Mouse (Mus musculus): ENCODE data around the gene Zfp182. TPM values are rescaled to one million over a fixed set of nuclear protein-coding genes. Genes with fewer than 3 reads are reported as not detected.

Zfp182 gene
- 2.4 and 2.6 TPM in 2 replicates for polyA plus RNA-seq (2016; fragmentation: Nextera tagmentation; extraction: Ambion mirVana)

DNA sequence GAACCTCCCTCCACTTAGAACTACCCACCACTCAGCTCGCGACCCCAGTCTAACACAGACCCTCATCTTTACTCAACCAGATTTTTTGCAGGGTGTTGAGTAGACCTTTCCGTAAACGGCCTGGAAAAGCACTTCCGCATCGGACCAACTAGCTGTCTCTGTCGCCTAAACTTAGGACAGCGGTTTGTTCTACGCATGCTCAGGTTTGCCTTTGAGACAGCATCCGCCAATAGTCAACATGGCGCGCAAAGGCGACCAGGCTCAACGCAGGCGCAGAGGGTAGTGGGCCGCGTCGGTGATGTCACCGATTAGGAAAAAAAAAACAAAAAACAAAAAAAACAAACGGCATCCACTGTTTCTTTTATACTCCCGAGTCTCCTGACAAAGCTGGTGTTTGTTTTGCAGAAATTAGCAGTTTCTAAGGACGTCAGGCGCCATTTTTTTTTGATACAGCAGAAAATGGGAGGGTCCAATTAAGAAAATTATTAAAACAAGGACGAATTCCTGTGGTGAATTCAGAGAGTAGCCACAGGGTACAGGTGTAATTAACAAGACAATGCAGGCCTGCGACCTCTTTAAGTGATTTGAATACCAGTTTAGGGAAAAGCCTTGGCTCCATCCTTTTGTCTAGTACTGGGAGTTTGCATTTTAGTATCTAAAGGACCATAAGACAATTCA is at the start of gene Zfp182:
TSS of gene Zfp182 (minus strand) at position 451 of the 678 bp plus-strand sequence.
- ATAC-seq, result peak; percentile 91
- WGBS (ENCODE audit: insufficient replicate concordance), result 11% methylated on average over 25 of the region's 25 CpGs
- peak within 1 kb of the TSS; percentile 56; the same call in 1 of the 2 replicates for H3K27ac ChIP-seq
- H3K4me3 ChIP-seq, result peak within 1 kb of the TSS; percentile 63
- H3K4me2 ChIP-seq, result peak within 1 kb of the TSS; percentile 62
- H3K9me3 ChIP-seq (replicated peaks), result no peaks in the 10 kb centered on the region
- no peaks in the 10 kb centered on the region for H3K36me3 ChIP-seq
- peak within 1 kb of the TSS; percentile 66 for H3K9ac ChIP-seq
- no peaks in the 10 kb centered on the region for H3K27me3 ChIP-seq (replicated peaks)
- no peaks in the 10 kb centered on the region for H3K4me1 ChIP-seq

DNA sequence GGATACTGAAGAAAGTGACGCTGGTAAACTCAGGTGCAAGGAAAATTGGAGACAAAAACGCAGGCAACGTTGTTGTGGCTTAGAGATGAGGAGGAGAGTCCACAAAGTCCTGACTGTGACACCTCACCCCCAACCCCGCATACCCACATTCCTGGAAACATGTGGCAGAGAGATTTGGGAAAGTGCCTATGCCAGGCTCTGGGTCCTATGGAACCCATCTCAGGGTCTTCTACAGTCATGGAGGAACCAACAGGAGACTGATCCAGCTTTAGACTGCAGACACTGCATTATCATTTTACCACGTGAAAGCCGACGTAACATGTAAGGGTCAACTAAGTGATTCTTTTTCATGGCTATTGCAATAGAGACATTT is 27.7 kb upstream of the Zfp182 start:
- Histone ChIP-seq H3K36me3 (no peaks in the 10 kb centered on the region), H3K27ac (no peak overlapping the region), H3K4me3 (no peak overlapping the region), H3K9ac (no peak overlapping the region), H3K4me2 (peak overlapping the region; percentile 64), H3K9me3 (replicated peaks) (no peaks in the 10 kb centered on the region), H3K4me1 (no peaks in the 10 kb centered on the region), H3K27me3 (replicated peaks) (no peaks in the 10 kb centered on the region)
- ATAC-seq, result no peak
- 44% methylated on average over 7 of the region's 7 CpGs for WGBS (ENCODE audit: insufficient replicate concordance)

DNA sequence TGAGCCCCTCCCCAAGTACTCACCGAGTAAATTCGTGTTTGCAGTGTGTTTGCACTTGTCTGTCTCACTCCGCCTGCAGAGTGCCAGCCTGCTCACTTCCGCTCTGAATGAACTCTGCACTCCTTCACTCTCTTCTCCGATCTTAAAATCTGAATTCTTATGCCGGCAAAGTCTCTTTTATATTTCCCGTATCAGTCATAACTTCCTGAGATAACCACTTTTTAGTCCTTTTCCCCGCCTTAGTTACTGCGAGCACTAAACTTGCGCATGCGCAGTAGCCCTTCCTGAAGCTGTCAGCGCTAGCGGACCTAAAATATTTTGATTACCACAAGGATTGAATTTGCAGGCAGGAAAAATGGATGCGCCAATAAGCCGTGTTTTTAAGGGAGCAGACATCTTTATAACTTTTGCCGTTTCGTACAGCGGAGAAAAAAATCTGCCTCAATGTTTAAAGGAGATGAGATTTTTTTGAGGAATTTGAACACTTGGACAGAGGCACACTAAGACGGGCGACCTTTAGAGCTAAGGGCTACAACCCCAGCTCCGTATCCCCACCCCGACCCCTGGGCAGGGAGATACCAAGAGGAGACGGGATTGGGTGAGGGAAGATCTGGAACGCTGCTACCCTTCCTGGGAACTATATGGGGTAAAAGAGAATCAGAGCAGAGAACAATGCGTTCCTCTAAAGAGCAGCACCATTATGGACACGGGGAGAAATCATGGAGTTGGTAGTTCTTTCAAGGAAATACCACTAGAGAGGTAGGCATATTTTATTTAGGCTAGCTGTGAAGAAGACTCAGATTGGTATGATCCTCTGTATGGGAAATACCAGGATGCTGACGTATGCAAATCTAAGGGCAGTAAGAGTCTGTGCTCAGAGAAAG is 27.1 kb upstream of the Zfp182 start, which contains the start of gene Zfp300:
TSS of gene Zfp300 (minus strand) at position 545 of the 884 bp plus-strand sequence.
- no peak within 1 kb of the TSS for H3K9ac ChIP-seq
- H3K27me3 ChIP-seq (replicated peaks), result no peaks in the 10 kb centered on the region
- no peak within 1 kb of the TSS for H3K27ac ChIP-seq
- H3K9me3 ChIP-seq (replicated peaks), result no peaks in the 10 kb centered on the region
- 12% methylated on average over 27 of the region's 27 CpGs for WGBS (ENCODE audit: insufficient replicate concordance)
- ATAC-seq, result no peak; the same call in 1 of the 2 replicates
- H3K4me3 ChIP-seq, result peak within 1 kb of the TSS; percentile 54
- peak within 1 kb of the TSS; percentile 64 for H3K4me2 ChIP-seq
- no peaks in the 10 kb centered on the region for H3K36me3 ChIP-seq
- H3K4me1 ChIP-seq, result no peaks in the 10 kb centered on the region

DNA sequence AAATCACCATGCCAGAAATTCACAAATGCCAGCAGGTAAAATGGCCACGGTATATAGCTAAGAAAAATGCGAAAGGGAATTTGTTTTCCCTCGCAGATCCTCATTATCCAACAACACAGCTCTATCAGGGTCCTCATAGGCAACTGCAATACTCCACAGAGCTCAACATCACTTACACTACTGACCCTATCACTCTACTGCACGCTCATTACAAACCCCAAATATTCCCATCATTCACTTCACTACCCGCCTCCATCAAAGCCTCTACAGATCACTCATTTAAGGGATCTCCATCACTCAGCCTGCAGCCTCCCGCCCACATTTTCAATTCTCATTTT is 26.5 kb upstream of the Zfp182 start:
- Histone ChIP-seq H3K9me3 (replicated peaks) (no peaks in the 10 kb centered on the region), H3K36me3 (no peaks in the 10 kb centered on the region), H3K4me1 (no peaks in the 10 kb centered on the region), H3K4me2 (peak overlapping the region; percentile 64), H3K9ac (no peak overlapping the region), H3K27me3 (replicated peaks) (no peaks in the 10 kb centered on the region), H3K4me3 (peak overlapping the region; percentile 54), H3K27ac (no peak overlapping the region)
- ATAC-seq, result no peak
- 26% methylated on average over 6 of the region's 6 CpGs for WGBS (ENCODE audit: insufficient replicate concordance)

DNA sequence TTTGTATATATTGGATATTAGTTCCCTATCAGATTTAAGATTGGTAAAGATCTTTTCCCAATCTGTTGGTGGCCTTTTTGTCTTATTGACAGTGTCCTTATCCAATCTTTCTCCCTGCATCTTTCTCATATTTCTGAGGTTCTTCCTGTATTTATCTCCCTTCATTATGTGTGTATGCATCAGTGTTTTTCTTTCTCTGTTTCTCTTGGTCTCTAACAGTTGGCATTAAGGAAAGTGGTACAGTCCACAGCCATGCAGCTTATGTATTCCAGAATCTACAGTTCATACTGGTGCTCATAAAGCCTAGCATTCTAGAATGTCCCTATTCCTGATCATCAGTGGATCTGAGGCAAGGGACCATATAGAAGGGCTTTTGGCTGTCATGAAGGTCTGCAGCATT is 6.0 kb upstream of the Zfp182 start, which contains the start of gene Spaca5:
TSS of gene Spaca5 (plus strand) at position 301 of the 400 bp plus-strand sequence.
- Histone ChIP-seq H3K9ac (no peak within 1 kb of the TSS), H3K27me3 (replicated peaks) (no peaks in the 10 kb centered on the region), H3K36me3 (no peaks in the 10 kb centered on the region), H3K9me3 (replicated peaks) (no peaks in the 10 kb centered on the region), H3K4me1 (no peaks in the 10 kb centered on the region), H3K27ac (no peak within 1 kb of the TSS), H3K4me2 (no peak within 1 kb of the TSS), H3K4me3 (no peak within 1 kb of the TSS)
- ATAC-seq, result no peak

DNA sequence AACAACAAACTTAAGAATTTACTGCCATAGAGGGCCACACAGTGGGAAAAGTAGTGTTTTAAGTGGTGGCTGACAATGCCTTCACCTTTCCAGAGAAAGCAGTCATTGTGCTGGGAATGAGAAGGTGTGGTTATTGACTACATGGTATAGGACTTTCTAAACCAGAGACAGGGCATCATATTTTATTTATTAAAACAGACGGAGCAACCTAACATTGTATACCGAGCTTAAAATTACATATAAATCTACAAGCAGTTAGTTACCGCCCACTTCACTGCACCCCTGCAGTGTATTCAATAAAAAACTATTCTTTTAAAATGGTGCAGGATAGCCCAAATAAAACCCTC is 401 bp upstream of the Zfp182 start:
- WGBS (ENCODE audit: insufficient replicate concordance), result 69% methylated on average over 3 of the region's 3 CpGs
- Histone ChIP-seq H3K9me3 (replicated peaks) (no peaks in the 10 kb centered on the region), H3K4me1 (no peaks in the 10 kb centered on the region), H3K4me2 (peak overlapping the region; percentile 62), H3K4me3 (peak overlapping the region; percentile 63), H3K36me3 (no peaks in the 10 kb centered on the region), H3K9ac (no peak overlapping the region), H3K27ac (no peak overlapping the region), H3K27me3 (replicated peaks) (no peaks in the 10 kb centered on the region)
- no peak for ATAC-seq

DNA sequence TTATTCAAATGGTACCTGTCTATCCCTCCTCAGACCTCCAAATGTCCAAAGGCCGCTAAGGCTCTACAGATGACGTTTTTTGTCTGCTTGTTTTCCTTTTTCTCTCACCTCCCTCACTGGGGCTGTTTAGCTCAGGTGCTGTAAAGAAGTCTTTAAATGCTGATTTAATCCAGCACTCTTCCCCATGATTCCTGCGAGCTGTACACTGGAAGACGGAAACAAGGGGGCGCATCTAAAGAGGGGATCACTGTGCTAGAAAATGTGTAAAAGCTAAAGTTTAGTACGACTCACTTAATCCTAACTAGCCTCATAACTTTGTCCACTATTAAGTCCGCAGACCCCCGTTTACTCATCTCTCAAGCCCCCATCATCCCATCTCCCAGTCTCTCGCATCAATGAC is 656 bp downstream of the Zfp182 start:
- peak; percentile 58 for ATAC-seq
- H3K36me3 ChIP-seq, result no peaks in the 10 kb centered on the region
- peak overlapping the region; percentile 62 for H3K4me2 ChIP-seq
- H3K4me3 ChIP-seq, result peak overlapping the region; percentile 63
- H3K27me3 ChIP-seq (replicated peaks), result no peaks in the 10 kb centered on the region
- peak overlapping the region; percentile 66 for H3K9ac ChIP-seq
- H3K27ac ChIP-seq, result peak overlapping the region; percentile 56; the same call in 1 of the 2 replicates
- H3K4me1 ChIP-seq, result no peaks in the 10 kb centered on the region
- 15% methylated on average over 9 of the region's 9 CpGs for WGBS (ENCODE audit: insufficient replicate concordance)
- no peaks in the 10 kb centered on the region for H3K9me3 ChIP-seq (replicated peaks)

DNA sequence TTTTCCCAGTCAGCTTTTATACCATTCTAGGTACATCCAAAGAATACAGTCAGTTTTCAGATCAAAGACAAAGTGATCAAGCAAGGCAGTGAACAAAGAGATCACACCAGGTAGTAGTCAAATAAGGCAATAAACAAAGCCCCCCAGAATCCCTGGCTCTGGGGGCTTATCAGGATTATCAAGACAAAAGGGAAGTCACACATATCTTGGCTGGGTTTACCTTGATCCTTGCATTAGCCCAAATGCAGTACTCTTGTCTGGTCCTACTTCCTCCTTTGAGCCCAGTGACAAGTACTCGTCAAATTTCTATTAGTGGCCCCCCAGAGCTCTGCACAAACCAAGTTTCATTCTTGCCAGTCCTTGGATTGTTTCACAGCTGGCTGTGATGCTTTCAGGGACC is 81.2 kb downstream of the Zfp182 start:
- Histone ChIP-seq H3K27ac (no peak overlapping the region), H3K4me3 (no peak overlapping the region), H3K9ac (no peak overlapping the region), H3K36me3 (no peaks in the 10 kb centered on the region), H3K27me3 (replicated peaks) (no peaks in the 10 kb centered on the region), H3K4me1 (no peaks in the 10 kb centered on the region), H3K9me3 (replicated peaks) (no peaks in the 10 kb centered on the region), H3K4me2 (no peak overlapping the region)
- ATAC-seq, result no peak
- WGBS (ENCODE audit: insufficient replicate concordance), result 30% methylated on average over 1 of the region's 1 CpGs

Other genes with a start within 250 kb of the Zfp182 start
- 3.7 and 5.1 TPM in 2 replicates for gene Timp1, start 192.2 kb downstream of the Zfp182 start, polyA plus RNA-seq (2016; fragmentation: Nextera tagmentation; extraction: Ambion mirVana)
- 0.04 TPM in 1 of 2 replicates, not detected in the other for gene Syn1, start 141.3 kb downstream of the Zfp182 start, polyA plus RNA-seq (2016; fragmentation: Nextera tagmentation; extraction: Ambion mirVana)
- 11.7 and 13.1 TPM in 2 replicates for gene Cfp, start 130.8 kb downstream of the Zfp182 start, polyA plus RNA-seq (2016; fragmentation: Nextera tagmentation; extraction: Ambion mirVana)
- gene Elk1, start 111.7 kb downstream of the Zfp182 start, polyA plus RNA-seq (2016; fragmentation: Nextera tagmentation; extraction: Ambion mirVana), result 3.4 and 3.6 TPM in 2 replicates
- 58.8 and 61.3 TPM in 2 replicates for gene Uxt, start 100.3 kb downstream of the Zfp182 start, polyA plus RNA-seq (2016; fragmentation: Nextera tagmentation; extraction: Ambion mirVana)
- gene Spaca5, start 6.1 kb upstream of the Zfp182 start, polyA plus RNA-seq (2016; fragmentation: Nextera tagmentation; extraction: Ambion mirVana), result not detected in 2 replicates
- gene Zfp300, start 27.2 kb upstream of the Zfp182 start, polyA plus RNA-seq (2016; fragmentation: Nextera tagmentation; extraction: Ambion mirVana), result 0.07 and 0.24 TPM in 2 replicates
- not detected in 2 replicates for gene Ssxa1, start 53.5 kb upstream of the Zfp182 start, polyA plus RNA-seq (2016; fragmentation: Nextera tagmentation; extraction: Ambion mirVana)
- not detected in 2 replicates for gene Gm21876, start 113.3 kb upstream of the Zfp182 start, polyA plus RNA-seq (2016; fragmentation: Nextera tagmentation; extraction: Ambion mirVana)